Mouse (Mus musculus) intestine, embryonic 16.5 days (tissue): ENCODE results near the gene Ppox. TPM values are rescaled to one million over a fixed set of nuclear protein-coding genes. Genes with fewer than 3 reads are reported as not detected.
"Not testable (repeated sequence)": the region's sequence is repeated elsewhere in the genome, so short reads cannot be mapped to it uniquely, and the experiment has no call there.

Source experiments
- ATAC-seq: fragments of 200-750 bp; cut with Nextera tagmentation; 2 replicates; pipeline ENCODE4 v1.8.0; 2017; ENCODE audit warnings: moderate TSS enrichment, moderate library complexity
- H3K27ac ChIP-seq: fragments of 300-500 bp; sonication (generic); 2 replicates; pipeline ENCODE4 v1.5.1; 2014; ENCODE audit warnings: mild to moderate bottlenecking, low read length
- H3K27me3 ChIP-seq: fragments of 300-500 bp; sonication (generic); replicated peaks from 2 replicates; pipeline ENCODE4 v1.6.1; 2014; ENCODE audit warnings: low read length, control low read depth, mixed read lengths; ENCODE audit not compliant: control insufficient read depth, insufficient read depth
- H3K36me3 ChIP-seq: fragments of 300-500 bp; sonication (generic); 2 replicates; pipeline ENCODE4 v1.6.1; 2014; ENCODE audit warnings: low read length, control low read depth; ENCODE audit not compliant: control insufficient read depth, insufficient read depth
- H3K4me1 ChIP-seq: fragments of 300-500 bp; sonication (generic); 2 replicates; pipeline ENCODE4 v1.6.1; 2014; ENCODE audit warnings: low read length, control low read depth, mixed read lengths; ENCODE audit not compliant: control insufficient read depth, insufficient read depth
- H3K4me2 ChIP-seq: fragments of 300-500 bp; sonication (generic); 2 replicates; pipeline ENCODE4 v1.6.1; 2014; ENCODE audit warnings: low read depth, low read length, control low read depth
- H3K4me3 ChIP-seq: fragments of 300-500 bp; sonication (generic); 2 replicates; pipeline ENCODE4 v1.5.1; 2014; ENCODE audit warnings: mild to moderate bottlenecking, low read length
- H3K9ac ChIP-seq: fragments of 300-500 bp; sonication (generic); 2 replicates; pipeline ENCODE4 v1.6.1; 2014; ENCODE audit warnings: low read depth, low read length
- H3K9me3 ChIP-seq: fragments of 300-500 bp; sonication (generic); 2 replicates; pipeline ENCODE4 v1.6.1; 2016; ENCODE audit warnings: low read length, control low read depth; ENCODE audit not compliant: control insufficient read depth
- WGBS: fragments of 180-500 bp; shearing (Covaris S2); extraction: QIAGEN DNeasy Blood & Tissue Kit; methylation state at CpG from one replicate; pipeline ENCODE4 v1.1.7; 2014; 5-methylcytosine and 5-hydroxymethylcytosine counted together
- polyA plus RNA-seq: library from polyadenylated mRNA; unstranded; fragments of >200 nt; fragmentation: Nextera tagmentation; extraction: Ambion mirVana; gene quantifications from 2 replicates; pipeline ENCODE4 v1.2.1, GENCODE M21; 2015

The Ppox gene
- polyA plus RNA-seq, 1 experiment from 2014 or later = 40.9 TPM

- no peaks in the 10 kb centered on the region for H3K9me3 ChIP-seq
- ATAC-seq = no peak
- H3K9ac ChIP-seq = peak within 1 kb of the TSS; percentile 46
- 12% methylated on average over 5 of the region's 5 CpGs for WGBS
- H3K27ac ChIP-seq = peak within 1 kb of the TSS; percentile 75
- H3K4me3 ChIP-seq = peak within 1 kb of the TSS; percentile 40
- H3K4me2 ChIP-seq = peak within 1 kb of the TSS; percentile 49
- no peaks in the 10 kb centered on the region for H3K36me3 ChIP-seq
- no peaks in the 10 kb centered on the region; the same call in 1 of the 2 replicates for H3K27me3 ChIP-seq
- H3K4me1 ChIP-seq = peaks cover 46% of the 10 kb centered on the region
These were observed 30.9 kb downstream of the Ppox start, which contains the start of gene Adamts4 for GRCm38 (mm10) chr1:171249913-171250600. Gene Adamts4, plus strand, starts transcription at chr1:171250421.

- no peak overlapping the region for H3K9ac ChIP-seq
- no peaks in the 10 kb centered on the region; the same call in 1 of the 2 replicates for H3K27me3 ChIP-seq
- H3K4me3 ChIP-seq = no peak overlapping the region
- WGBS = 52% methylated on average over 3 of the region's 3 CpGs
- 0 out of 2 replicates have a peak, but pooled peaks cover under 1% of the 10 kb centered on the region for H3K36me3 ChIP-seq
- H3K27ac ChIP-seq = peak overlapping the region; percentile 85
- no peak for ATAC-seq
- H3K9me3 ChIP-seq = no peaks in the 10 kb centered on the region
- H3K4me2 ChIP-seq = 0 out of 2 replicates have a peak overlapping the region, but pooled peaks have one; percentile 64
- H3K4me1 ChIP-seq = peaks cover 46% of the 10 kb centered on the region
These were observed 32.4 kb downstream of the Ppox start for GRCm38 (mm10) chr1:171248386-171249226.

GRCm38 (mm10) chr1:171247916-171248315 is 33.1 kb downstream of the Ppox start:
- peaks cover 46% of the 10 kb centered on the region for H3K4me1 ChIP-seq

GRCm38 (mm10) chr1:171247453-171247841 is 33.5 kb downstream of the Ppox start:
- Histone ChIP-seq H3K27me3 (no peaks in the 10 kb centered on the region; the same call in 1 of the 2 replicates), H3K36me3 (0 out of 2 replicates have a peak, but pooled peaks cover 5% of the 10 kb centered on the region), H3K4me1 (peaks cover 42% of the 10 kb centered on the region), H3K9me3 (no peaks in the 10 kb centered on the region), H3K4me3 (peak overlapping the region; percentile 83), H3K27ac (peak overlapping the region; percentile 85), H3K9ac (peak overlapping the region; percentile 63), H3K4me2 (peak overlapping the region; percentile 64)
- WGBS = 13% methylated on average over 13 of the region's 13 CpGs
- ATAC-seq = peak; percentile 18

More at GRCm38 (mm10) chr1:171247916-171248315, 33.1 kb downstream of the Ppox start:
- 33% methylated on average over 4 of the region's 4 CpGs for WGBS
- H3K36me3 ChIP-seq = 0 out of 2 replicates have a peak, but pooled peaks cover 5% of the 10 kb centered on the region
- ATAC-seq = no peak
- H3K4me2 ChIP-seq = peak overlapping the region; percentile 64
- H3K27me3 ChIP-seq = no peaks in the 10 kb centered on the region; the same call in 1 of the 2 replicates
- peak overlapping the region; percentile 85 for H3K27ac ChIP-seq
- peak overlapping the region; percentile 83 for H3K4me3 ChIP-seq
- H3K9ac ChIP-seq = peak overlapping the region; percentile 63
- H3K9me3 ChIP-seq = no peaks in the 10 kb centered on the region

GRCm38 (mm10) chr1:171246709-171247452 is 34.1 kb downstream of the Ppox start:
- peak overlapping the region; percentile 92 for H3K9ac ChIP-seq
- H3K27me3 ChIP-seq = no peaks in the 10 kb centered on the region
- WGBS = under 1% methylated on average over 41 of the region's 41 CpGs
- H3K36me3 ChIP-seq = 0 out of 2 replicates have a peak, but pooled peaks cover 5% of the 10 kb centered on the region
- H3K4me1 ChIP-seq = peaks cover 36% of the 10 kb centered on the region
- H3K9me3 ChIP-seq = no peaks in the 10 kb centered on the region
- peak; percentile 92 for ATAC-seq
- peak overlapping the region; percentile 73 for H3K4me2 ChIP-seq
- peak overlapping the region; percentile 83 for H3K4me3 ChIP-seq
- peak overlapping the region; percentile 85 for H3K27ac ChIP-seq

- H3K4me2 ChIP-seq = no peak overlapping the region
- H3K9me3 ChIP-seq = no peaks in the 10 kb centered on the region
- no peak overlapping the region for H3K27ac ChIP-seq
- no peak for ATAC-seq
- no peak overlapping the region for H3K4me3 ChIP-seq
- WGBS = 83% methylated on average over 8 of the region's 8 CpGs
- H3K9ac ChIP-seq = no peak overlapping the region
- H3K36me3 ChIP-seq = peaks cover 10% of the 10 kb centered on the region; the same call in 1 of the 2 replicates
- peaks cover 30% of the 10 kb centered on the region for H3K4me1 ChIP-seq
- no peaks in the 10 kb centered on the region for H3K27me3 ChIP-seq
These were observed 35.6 kb downstream of the Ppox start for GRCm38 (mm10) chr1:171245353-171245752.

GRCm38 (mm10) chr1:171241952-171242351 is 39.0 kb downstream of the Ppox start:
- 0 out of 2 replicates have a peak overlapping the region, but pooled peaks have one; percentile 37 for H3K27ac ChIP-seq
- H3K9ac ChIP-seq, H3K4me2 ChIP-seq, H3K4me1 ChIP-seq, H3K4me3 ChIP-seq, H3K27me3 ChIP-seq, H3K9me3 ChIP-seq: not testable (repeated sequence)
- peaks cover 24% of the 10 kb centered on the region for H3K36me3 ChIP-seq
- peak; percentile 10; the same call in 1 of the 2 replicates for ATAC-seq
- 79% methylated on average over 12 of the region's 12 CpGs for WGBS

- H3K27me3 ChIP-seq = no peaks in the 10 kb centered on the region
- peaks cover 5% of the 10 kb centered on the region; the same call in 1 of the 2 replicates for H3K4me1 ChIP-seq
- H3K4me2 ChIP-seq = no peak overlapping the region
- 87% methylated on average over 10 of the region's 10 CpGs for WGBS
- no peak overlapping the region for H3K4me3 ChIP-seq
- no peak overlapping the region for H3K9ac ChIP-seq
- no peak for ATAC-seq
- peaks cover 31% of the 10 kb centered on the region for H3K36me3 ChIP-seq
- no peak overlapping the region for H3K27ac ChIP-seq
- H3K9me3 ChIP-seq = no peaks in the 10 kb centered on the region
These were observed 40.1 kb downstream of the Ppox start for GRCm38 (mm10) chr1:171240911-171241310.
